Mouse (Mus musculus): Measurements from ENCODE around the gene Ttll5.

Ttll5 gene

GRCm38 (mm10) chr12:86022282-86022984 is 198.0 kb downstream of the Ttll5 start:
- in situ Hi-C loops (cut with MboI; ENCODE audit: low pct_unique_long_range_greater_than_20kb in 1 of 2, low sequenced_read_pairs in 2 of 2, unreplicated experiment in 1 of 2) = loop anchor here in 1 of 2 experiments (10.0 kb wide), 1 partner anchor 52 kb away; the partner anchor contains the start of gene Tgfb3

- in situ Hi-C loops (cut with MboI; ENCODE audit: low pct_unique_long_range_greater_than_20kb in 1 of 2, low sequenced_read_pairs in 2 of 2, unreplicated experiment in 1 of 2) = loop anchor here in 1 of 2 experiments (10.0 kb wide), 1 partner anchor 52 kb away; the partner anchor contains the start of gene Tgfb3
Observed at GRCm38 (mm10) chr12:86023081-86023871, 198.8 kb downstream of the Ttll5 start.

- in situ Hi-C loops (cut with MboI; ENCODE audit: low pct_unique_long_range_greater_than_20kb in 1 of 2, low sequenced_read_pairs in 2 of 2, unreplicated experiment in 1 of 2) = loop anchor here in 1 of 2 experiments (10.0 kb wide), 1 partner anchor 50 kb away; the partner anchor contains the start of gene Tgfb3
Observed at GRCm38 (mm10) chr12:86024426-86024825, 200.0 kb downstream of the Ttll5 start.

GRCm38 (mm10) chr12:86025480-86025879 is 201.0 kb downstream of the Ttll5 start:
- in situ Hi-C loops (cut with MboI; ENCODE audit: low pct_unique_long_range_greater_than_20kb in 1 of 2, low sequenced_read_pairs in 2 of 2, unreplicated experiment in 1 of 2) = loop anchor here in 1 of 2 experiments (10.0 kb wide), 1 partner anchor 49 kb away; the partner anchor contains the start of gene Tgfb3

- in situ Hi-C loops (cut with MboI; ENCODE audit: low pct_unique_long_range_greater_than_20kb in 1 of 2, low sequenced_read_pairs in 2 of 2, unreplicated experiment in 1 of 2) = loop anchor here in 1 of 2 experiments (10.0 kb wide), 1 partner anchor 48 kb away; the partner anchor contains the start of gene Tgfb3
Observed at GRCm38 (mm10) chr12:86027000-86027399, 202.5 kb downstream of the Ttll5 start.

- in situ Hi-C loops (cut with MboI; ENCODE audit: low pct_unique_long_range_greater_than_20kb in 1 of 2, low sequenced_read_pairs in 2 of 2, unreplicated experiment in 1 of 2) = loop anchor here in 1 of 2 experiments (10.0 kb wide), 1 partner anchor 47 kb away; the partner anchor contains the start of gene Tgfb3
Observed at GRCm38 (mm10) chr12:86027747-86028146, 203.3 kb downstream of the Ttll5 start.

GRCm38 (mm10) chr12:86030932-86031331 is 206.5 kb downstream of the Ttll5 start:
- in situ Hi-C loops (cut with MboI; ENCODE audit: low pct_unique_long_range_greater_than_20kb in 1 of 2, low sequenced_read_pairs in 2 of 2, unreplicated experiment in 1 of 2) = no loop called here

GRCm38 (mm10) chr12:86035586-86035985 is 211.1 kb downstream of the Ttll5 start:
- in situ Hi-C loops (cut with MboI; ENCODE audit: low pct_unique_long_range_greater_than_20kb in 1 of 2, low sequenced_read_pairs in 2 of 2, unreplicated experiment in 1 of 2) = no loop called here

- in situ Hi-C loops (cut with MboI; ENCODE audit: low pct_unique_long_range_greater_than_20kb in 1 of 2, low sequenced_read_pairs in 2 of 2, unreplicated experiment in 1 of 2) = no loop called here
Observed at GRCm38 (mm10) chr12:86036368-86037166, 212.1 kb downstream of the Ttll5 start.

GRCm38 (mm10) chr12:86037235-86037921 is 212.9 kb downstream of the Ttll5 start:
- in situ Hi-C loops (cut with MboI; ENCODE audit: low pct_unique_long_range_greater_than_20kb in 1 of 2, low sequenced_read_pairs in 2 of 2, unreplicated experiment in 1 of 2) = no loop called here

GRCm38 (mm10) chr12:86039078-86039477 is 214.6 kb downstream of the Ttll5 start:
- in situ Hi-C loops (cut with MboI; ENCODE audit: low pct_unique_long_range_greater_than_20kb in 1 of 2, low sequenced_read_pairs in 2 of 2, unreplicated experiment in 1 of 2) = no loop called here

- in situ Hi-C loops (cut with MboI; ENCODE audit: low pct_unique_long_range_greater_than_20kb in 1 of 2, low sequenced_read_pairs in 2 of 2, unreplicated experiment in 1 of 2) = no loop called here
Observed at GRCm38 (mm10) chr12:86039751-86040150, 215.3 kb downstream of the Ttll5 start.

GRCm38 (mm10) chr12:86046141-86046540 is 221.7 kb downstream of the Ttll5 start:
- in situ Hi-C loops (cut with MboI; ENCODE audit: low pct_unique_long_range_greater_than_20kb in 1 of 2, low sequenced_read_pairs in 2 of 2, unreplicated experiment in 1 of 2) = no loop called here

- in situ Hi-C loops (cut with MboI; ENCODE audit: low pct_unique_long_range_greater_than_20kb in 1 of 2, low sequenced_read_pairs in 2 of 2, unreplicated experiment in 1 of 2) = no loop called here
Observed at GRCm38 (mm10) chr12:86046776-86047175, 222.3 kb downstream of the Ttll5 start.

GRCm38 (mm10) chr12:86047376-86047775 is 222.9 kb downstream of the Ttll5 start:
- in situ Hi-C loops (cut with MboI; ENCODE audit: low pct_unique_long_range_greater_than_20kb in 1 of 2, low sequenced_read_pairs in 2 of 2, unreplicated experiment in 1 of 2) = no loop called here

GRCm38 (mm10) chr12:86049813-86050212 is 225.4 kb downstream of the Ttll5 start:
- in situ Hi-C loops (cut with MboI; ENCODE audit: low pct_unique_long_range_greater_than_20kb in 1 of 2, low sequenced_read_pairs in 2 of 2, unreplicated experiment in 1 of 2) = no loop called here

- in situ Hi-C loops (cut with MboI; ENCODE audit: low pct_unique_long_range_greater_than_20kb in 1 of 2, low sequenced_read_pairs in 2 of 2, unreplicated experiment in 1 of 2) = no loop called here
Observed at GRCm38 (mm10) chr12:86051477-86051876, 227.0 kb downstream of the Ttll5 start.

- in situ Hi-C loops (cut with MboI; ENCODE audit: low pct_unique_long_range_greater_than_20kb in 1 of 2, low sequenced_read_pairs in 2 of 2, unreplicated experiment in 1 of 2) = no loop called here
Observed at GRCm38 (mm10) chr12:86055306-86055705, 230.8 kb downstream of the Ttll5 start.

Data from mouse embryonic stem cell (cell line).